Mouse (Mus musculus) brown adipose tissue, adult 24 weeks (tissue): Measurements from ENCODE around the gene Sv2b. TPM values are rescaled to one million over a fixed set of nuclear protein-coding genes. Genes with fewer than 3 reads are reported as not detected.
"Not testable (repeated sequence)": the region's sequence is repeated elsewhere in the genome, so short reads cannot be mapped to it uniquely, and the experiment has no call there.

Source experiments
- H3K27ac ChIP-seq: fragments of 200-500 bp; replicated peaks from 2 replicates; pipeline ENCODE4 v1.5.1; 2012; ENCODE audit warnings: low read depth, mild to moderate bottlenecking, low read length
- H3K4me1 ChIP-seq: fragments of 200-500 bp; 2 replicates; pipeline ENCODE4 v1.6.1; 2012; ENCODE audit warnings: low read length, mixed read lengths; ENCODE audit not compliant: control insufficient read depth, insufficient read depth, insufficient read length
- H3K4me3 ChIP-seq: fragments of 200-500 bp; 2 replicates; pipeline ENCODE4 v1.5.1; 2012; ENCODE audit warnings: low read depth, mild to moderate bottlenecking, low read length, moderate library complexity; ENCODE audit not compliant: insufficient read depth
- polyA plus RNA-seq: library from polyadenylated mRNA; stranded (reverse); fragments of >200 nt; gene quantifications from 2 replicates; pipeline ENCODE4 v1.2.4, GENCODE M21; 2012; ENCODE audit not compliant: missing spikeins, insufficient read depth, insufficient read length

Gene Sv2b
- polyA plus RNA-seq, 1 experiment, result not detected

DNA sequence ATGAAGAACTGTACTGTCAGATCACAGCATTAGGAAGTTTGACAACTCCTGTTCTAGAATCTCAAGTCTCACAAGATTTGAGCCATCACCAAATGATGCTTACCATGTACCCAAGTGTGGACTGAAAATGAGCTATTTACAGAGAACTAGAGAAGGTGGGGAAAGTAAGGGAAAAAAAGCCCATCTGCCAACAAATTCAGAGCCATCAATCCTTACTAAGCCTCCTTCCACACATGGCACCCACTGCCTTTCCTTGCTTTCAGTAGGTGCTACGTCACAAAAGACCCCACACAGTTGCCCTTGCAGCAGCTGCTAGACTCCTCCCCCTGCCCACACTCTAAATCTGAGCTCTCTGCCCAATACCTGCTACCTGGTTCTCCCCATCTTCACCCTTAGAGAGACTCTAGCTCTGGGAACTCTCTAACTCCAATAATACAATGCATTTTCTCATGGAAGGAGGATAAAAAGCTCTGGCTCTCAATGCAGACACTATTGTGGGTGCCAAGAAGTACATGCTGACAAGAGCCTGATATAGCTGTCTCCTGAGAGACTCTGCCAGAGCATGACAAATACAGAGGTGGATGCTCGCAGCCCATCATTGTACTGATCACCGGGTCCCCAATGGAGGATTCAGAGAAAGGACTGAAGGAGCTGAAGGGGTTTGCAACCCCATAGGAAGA, 101.0 kb downstream of the Sv2b start:
- H3K27ac ChIP-seq, result no peak overlapping the region
- H3K4me3 ChIP-seq, result no peak overlapping the region
- no peaks in the 10 kb centered on the region for H3K4me1 ChIP-seq

DNA sequence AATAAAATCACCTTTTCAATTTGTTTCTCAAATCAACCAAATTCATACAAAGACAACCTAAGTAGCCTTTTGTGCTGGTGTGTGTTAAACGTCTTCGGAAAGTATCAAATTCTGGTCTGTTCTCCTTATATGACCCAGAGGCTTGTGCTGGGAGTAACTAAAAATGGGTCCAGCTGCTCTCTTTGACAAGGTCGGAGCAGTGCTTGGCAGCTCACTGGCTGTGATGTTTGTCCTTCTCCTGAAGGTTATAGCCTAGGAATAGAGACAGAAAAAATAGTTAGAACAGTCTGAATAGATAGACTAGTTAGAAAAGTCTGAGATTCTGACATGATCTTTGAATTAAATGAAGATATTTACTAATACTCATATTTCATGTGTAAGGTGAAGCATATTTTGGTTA, 102.4 kb downstream of the Sv2b start:
- H3K27ac ChIP-seq, result no peak overlapping the region

DNA sequence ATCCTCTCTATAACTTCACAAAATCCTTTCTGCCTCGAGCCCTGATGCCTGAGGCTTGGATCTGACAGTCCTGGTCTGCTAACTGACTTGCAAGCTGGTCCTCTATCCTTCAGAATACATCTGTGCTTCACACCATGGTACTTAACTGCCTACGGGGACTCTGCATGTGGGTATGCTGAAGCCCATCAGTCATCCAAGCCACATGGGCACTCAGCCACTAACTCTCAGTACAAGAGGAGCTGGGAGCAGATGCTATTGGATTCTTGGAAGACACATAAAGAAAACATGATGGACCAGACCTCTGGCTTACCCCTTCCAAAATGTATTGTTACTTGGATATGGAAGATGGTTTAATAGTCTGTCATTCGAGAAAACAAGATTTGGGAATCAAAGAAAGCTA, 103.7 kb downstream of the Sv2b start:
- Histone ChIP-seq H3K27ac (no peak overlapping the region), H3K4me1 (no peaks in the 10 kb centered on the region)

More for the DNA sequence above, 102.4 kb downstream of the Sv2b start:
- Histone ChIP-seq H3K4me1 (no peaks in the 10 kb centered on the region), H3K4me3 (no peak overlapping the region)

DNA sequence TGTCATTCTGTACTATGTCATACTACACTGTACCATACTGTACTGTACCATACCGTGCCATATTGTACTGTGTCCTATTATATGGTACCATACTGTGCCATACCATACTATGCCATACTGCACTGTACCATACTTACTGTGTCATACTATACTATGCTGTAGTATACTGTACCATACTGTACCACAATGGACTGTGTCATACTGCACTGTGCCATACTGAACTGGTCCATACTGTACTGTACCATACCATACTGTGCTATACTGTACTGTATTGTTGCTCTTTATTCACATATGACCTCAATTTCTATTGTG, 114.2 kb downstream of the Sv2b start:
- H3K27ac ChIP-seq, result not testable (repeated sequence)

More for the DNA sequence above, 103.7 kb downstream of the Sv2b start:
- H3K4me3 ChIP-seq, result no peak overlapping the region

GRCm38 (mm10) chr7:75194158-75194918, 114.7 kb downstream of the Sv2b start:
- Histone ChIP-seq H3K27ac (no peak overlapping the region), H3K4me1 (no peaks in the 10 kb centered on the region), H3K4me3 (no peak overlapping the region)

More for the DNA sequence above, 114.2 kb downstream of the Sv2b start:
- H3K4me3 ChIP-seq, H3K4me1 ChIP-seq: not testable (repeated sequence)

DNA sequence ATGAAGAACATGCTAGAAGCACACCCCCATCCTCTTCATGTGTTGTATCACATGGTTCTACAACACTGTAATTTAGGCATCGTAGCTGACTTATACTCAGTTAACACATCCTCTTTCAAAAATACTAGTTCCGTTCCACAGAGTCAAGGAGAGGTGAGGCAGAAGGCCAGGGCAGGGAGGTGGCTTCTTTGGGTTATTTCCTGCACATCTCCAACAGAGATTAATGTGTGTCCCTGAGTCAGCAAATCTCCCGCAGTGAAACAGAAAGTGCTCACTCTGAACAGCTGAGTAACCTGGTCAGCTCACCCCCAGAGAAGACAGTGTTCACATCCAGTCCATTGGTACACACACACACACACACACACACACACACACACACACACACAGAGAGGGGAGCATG, 118.9 kb downstream of the Sv2b start:
- H3K4me1 ChIP-seq, result no peaks in the 10 kb centered on the region
- no peak overlapping the region for H3K4me3 ChIP-seq
- H3K27ac ChIP-seq, result no peak overlapping the region

DNA sequence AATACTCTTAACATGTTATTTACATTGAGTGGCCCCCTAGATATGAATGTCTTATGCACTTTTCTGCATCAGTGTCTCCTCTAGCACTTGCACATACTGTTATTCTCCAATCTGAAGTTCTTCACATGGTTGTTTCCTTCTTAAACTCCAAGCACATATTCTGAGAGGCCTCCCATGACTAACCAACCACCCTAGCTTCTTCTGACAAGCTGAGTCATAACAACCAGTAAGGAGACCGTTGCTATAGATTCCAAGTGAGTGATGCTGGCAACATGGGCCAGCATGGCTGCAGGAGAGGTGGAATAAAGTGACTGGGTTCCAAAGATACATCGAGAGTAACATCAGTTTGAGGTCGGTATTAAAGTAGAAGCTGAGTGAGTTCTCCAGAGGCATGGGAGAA, 134.0 kb downstream of the Sv2b start:
- H3K27ac ChIP-seq, result no peak overlapping the region
- H3K4me3 ChIP-seq, result no peak overlapping the region
- H3K4me1 ChIP-seq, result no peaks in the 10 kb centered on the region

GRCm38 (mm10) chr7:75167481-75167880, 141.6 kb downstream of the Sv2b start:
- Histone ChIP-seq H3K27ac (no peak overlapping the region), H3K4me1 (no peaks in the 10 kb centered on the region), H3K4me3 (no peak overlapping the region)

GRCm38 (mm10) chr7:75147174-75147573, 161.9 kb downstream of the Sv2b start:
- H3K4me3 ChIP-seq, result no peak overlapping the region
- H3K27ac ChIP-seq, result no peak overlapping the region

DNA sequence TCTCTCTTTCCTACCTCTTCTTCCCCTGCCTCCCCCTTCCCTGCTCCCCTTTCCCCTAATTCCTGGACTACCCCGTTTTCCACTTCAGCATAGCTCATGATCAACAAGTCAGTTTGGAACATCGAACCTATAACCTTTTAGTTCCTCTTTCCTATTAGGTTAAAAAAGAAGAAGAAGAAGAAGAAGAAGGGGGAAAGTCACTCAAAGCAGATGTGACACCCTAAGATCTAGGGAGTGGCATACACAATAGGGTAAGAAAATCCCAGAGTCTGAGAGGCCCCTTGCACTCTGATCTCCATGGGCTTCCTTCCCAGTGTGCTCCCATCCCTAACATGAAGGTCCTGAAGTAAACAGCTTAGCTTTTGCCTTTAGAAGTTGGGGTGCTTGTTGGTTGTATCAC, 166.3 kb downstream of the Sv2b start:
- Histone ChIP-seq H3K27ac (no peak overlapping the region), H3K4me1 (no peaks in the 10 kb centered on the region), H3K4me3 (no peak overlapping the region)

More at GRCm38 (mm10) chr7:75147174-75147573, 161.9 kb downstream of the Sv2b start:
- H3K4me1 ChIP-seq, result no peaks in the 10 kb centered on the region

- H3K4me1 ChIP-seq, result no peaks in the 10 kb centered on the region
- H3K4me3 ChIP-seq, result no peak overlapping the region
- no peak overlapping the region for H3K27ac ChIP-seq
Observed at GRCm38 (mm10) chr7:75141919-75142700, 167.0 kb downstream of the Sv2b start.

DNA sequence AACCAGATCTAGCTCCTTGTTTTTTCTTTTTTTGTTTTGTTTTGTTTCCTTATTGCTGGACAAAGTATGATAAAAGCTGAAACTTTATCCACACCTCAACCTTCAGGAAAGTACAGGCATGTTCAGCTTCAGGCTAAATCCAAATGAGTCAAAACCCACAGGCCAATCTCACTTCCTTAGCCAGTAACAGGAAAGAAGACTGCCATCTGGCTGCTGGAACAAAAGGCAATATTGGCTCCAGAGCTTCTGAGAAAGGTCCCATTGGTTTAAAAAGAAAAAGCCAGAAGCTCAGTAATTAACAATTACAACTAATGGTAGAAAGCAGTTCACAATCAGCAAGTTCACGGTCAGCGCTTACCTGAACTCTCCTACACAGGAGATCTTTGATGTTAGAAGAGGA, 169.8 kb downstream of the Sv2b start:
- no peaks in the 10 kb centered on the region for H3K4me1 ChIP-seq
- no peak overlapping the region for H3K27ac ChIP-seq
- no peak overlapping the region for H3K4me3 ChIP-seq

DNA sequence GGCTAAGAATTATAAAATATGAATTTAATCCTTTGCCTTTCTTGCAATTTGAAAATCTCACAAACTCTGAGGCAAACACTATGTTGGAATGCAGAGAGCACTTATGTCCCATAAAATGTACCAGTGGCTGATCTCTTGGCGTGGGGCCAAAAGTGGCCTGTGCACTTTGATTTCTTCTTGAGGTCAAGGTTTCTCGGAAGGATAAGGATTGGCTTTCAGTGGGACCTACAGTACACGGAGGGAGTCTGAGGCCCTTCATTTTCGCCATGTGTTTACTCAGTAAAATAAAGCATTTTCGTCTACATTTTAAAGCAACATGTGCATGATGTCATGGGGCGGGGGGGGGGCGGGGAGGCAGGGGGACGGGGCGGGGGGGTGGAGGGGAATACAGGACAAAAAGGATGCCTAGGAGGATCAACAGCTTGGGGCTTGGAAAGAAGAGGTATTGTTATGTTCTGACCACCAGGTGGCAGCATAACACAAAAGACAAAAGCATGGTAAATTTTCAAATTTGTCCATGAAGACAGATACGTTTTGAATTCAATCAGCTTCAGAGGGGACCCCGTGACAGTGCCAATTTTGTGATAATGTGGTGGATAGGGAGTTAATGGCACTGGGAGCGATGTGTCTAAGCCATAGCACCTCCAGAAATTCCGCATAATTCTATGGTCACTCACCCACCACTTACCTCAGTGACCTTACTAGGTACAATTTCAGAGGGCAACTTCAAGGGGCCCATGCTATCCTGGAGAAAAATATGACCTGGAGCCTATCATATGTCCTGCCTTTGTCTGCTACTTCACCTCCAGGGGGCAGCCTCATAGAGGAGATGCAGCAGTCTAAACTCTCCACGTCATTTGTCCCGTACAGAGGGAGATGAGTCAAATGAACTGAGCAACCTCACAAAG, 174.1 kb downstream of the Sv2b start:
- Histone ChIP-seq H3K4me1 (no peaks in the 10 kb centered on the region), H3K4me3 (no peak overlapping the region), H3K27ac (no peak overlapping the region)

GRCm38 (mm10) chr7:75128036-75128435, 181.0 kb downstream of the Sv2b start:
- H3K4me3 ChIP-seq, result no peak overlapping the region
- H3K27ac ChIP-seq, result no peak overlapping the region
- no peaks in the 10 kb centered on the region for H3K4me1 ChIP-seq

DNA sequence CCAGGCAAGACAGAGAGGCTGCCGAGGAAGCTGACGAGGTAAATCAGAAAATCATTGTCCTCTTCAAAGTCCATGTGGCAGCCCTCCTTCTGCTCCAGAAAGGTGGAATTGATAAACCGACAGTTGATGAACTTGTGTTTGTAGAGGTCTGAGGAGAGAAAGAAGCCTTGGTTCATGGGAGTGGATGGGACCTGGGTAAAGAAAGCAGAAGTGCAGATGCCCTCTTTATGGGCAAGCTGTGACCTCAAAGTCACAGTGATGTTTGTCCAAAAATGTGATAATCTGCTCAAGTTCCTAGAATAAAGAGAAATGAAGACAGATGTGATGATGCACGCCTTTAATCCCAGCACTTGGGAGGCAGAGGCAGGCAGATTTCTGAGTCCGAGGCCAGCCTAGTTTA, 185.0 kb downstream of the Sv2b start:
- no peaks in the 10 kb centered on the region for H3K4me1 ChIP-seq

More for the DNA sequence above, 185.0 kb downstream of the Sv2b start:
- H3K27ac ChIP-seq, result no peak overlapping the region
- H3K4me3 ChIP-seq, result no peak overlapping the region
